Mouse (Mus musculus): ENCODE measurements around the gene Elavl3. TPM values are rescaled to one million over a fixed set of nuclear protein-coding genes. Genes with fewer than 3 reads are reported as not detected.

Elavl3 gene
- total RNA-seq, 1 experiment: 2.6 TPM

DNA sequence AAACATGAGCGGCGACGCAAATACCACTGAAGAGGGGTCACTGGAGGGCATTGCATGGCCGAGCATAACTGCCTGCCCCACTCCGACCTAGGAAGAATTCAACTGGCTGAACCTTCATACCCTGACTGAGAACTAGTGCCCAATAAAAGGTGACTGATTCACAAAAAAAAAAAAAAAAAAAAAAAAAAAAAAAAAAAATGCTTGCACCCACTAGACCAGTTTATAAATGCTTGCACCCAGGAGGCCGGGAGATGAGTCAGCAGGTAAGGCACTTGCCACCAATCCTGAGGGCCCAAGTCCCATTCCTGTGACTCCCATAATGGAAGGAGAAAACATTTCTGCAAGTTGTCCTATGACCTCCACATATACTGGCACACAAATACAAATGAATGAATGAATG lies 40.9 kb upstream of the Elavl3 start:
- H3K4me3 ChIP-seq (ENCODE audit: insufficient read depth in 1 of 2, low read depth in 1 of 2, low read length in 2 of 2, poor library complexity in 1 of 2, severe bottlenecking in 1 of 2): no peak overlapping the region
- no peaks in the 10 kb centered on the region for H3K36me3 ChIP-seq (ENCODE audit: control insufficient read depth, insufficient read depth, low read length, poor library complexity, severe bottlenecking)
- TF ChIP-seq ZC3H11A (IDR thresholded peaks at IDR 0.05; ENCODE audit: borderline replicate concordance, low read depth, low read length): no peak
- peak; percentile 60; the same call in 1 of the 2 replicates for TF ChIP-seq ZNF384 (IDR thresholded peaks at IDR 0.05; ENCODE audit: low read depth, low read length)
- H3K27ac ChIP-seq (ENCODE audit: insufficient read depth, low read depth, low read length, poor library complexity, severe bottlenecking): no peak overlapping the region
- peaks cover 0 to 1% of the 10 kb centered on the region in 2 experiments; a peak in 1 of 4 replicates for H3K4me1 ChIP-seq (ENCODE audit: control insufficient read depth in 2 of 2, insufficient read depth in 2 of 2, low read length in 2 of 2, poor library complexity in 1 of 2)
- no peaks in the 10 kb centered on the region for H3K9me3 ChIP-seq (ENCODE audit: control insufficient read depth, insufficient read depth, low read depth, low read length)
- in situ Hi-C loops (cut with MboI; ENCODE audit: low sequenced_read_pairs in 2 of 2, unreplicated experiment in 2 of 2): no loop called here
- DNase-seq (ENCODE audit: low read depth, low spot score): no peak
- H3K9ac ChIP-seq (ENCODE audit: insufficient read depth, low read depth, low read length, poor library complexity, severe bottlenecking): no peak overlapping the region

DNA sequence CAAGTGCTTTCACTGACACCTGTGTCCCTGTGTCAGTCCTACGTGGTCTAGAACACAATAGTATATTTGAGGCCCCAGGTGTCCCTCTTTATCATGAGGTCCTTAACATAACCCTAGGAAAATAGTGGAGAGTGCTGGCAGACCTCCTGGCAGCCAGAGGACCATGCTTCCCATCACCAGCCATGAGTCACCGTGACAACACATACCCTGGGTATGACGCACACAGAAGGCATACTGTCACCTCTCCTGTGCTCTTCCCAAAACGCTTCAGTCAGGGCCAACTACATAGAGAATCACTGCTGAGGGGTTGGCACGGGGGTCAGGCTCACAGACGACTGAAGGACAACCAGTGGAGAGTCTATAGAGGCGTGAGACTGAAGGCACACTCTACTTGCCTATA lies 38.2 kb upstream of the Elavl3 start:
- no peak overlapping the region for H3K9ac ChIP-seq (ENCODE audit: insufficient read depth, low read depth, low read length, poor library complexity, severe bottlenecking)
- no peak for TF ChIP-seq ZNF384 (IDR thresholded peaks at IDR 0.05; ENCODE audit: low read depth, low read length)
- no peak for TF ChIP-seq HCFC1 (IDR thresholded peaks at IDR 0.05; ENCODE audit: borderline replicate concordance, insufficient read depth, low read length)
- TF ChIP-seq ZC3H11A (IDR thresholded peaks at IDR 0.05; ENCODE audit: borderline replicate concordance, low read depth, low read length): no peak
- no peak for TF ChIP-seq CHD2 (IDR thresholded peaks at IDR 0.05; ENCODE audit: low read depth, low read length)
- TF ChIP-seq MAFK (IDR thresholded peaks at IDR 0.05; ENCODE audit: insufficient read depth, low read depth, low read length): no peak
- in situ Hi-C loops (cut with MboI; ENCODE audit: low sequenced_read_pairs in 2 of 2, unreplicated experiment in 2 of 2): no loop called here
- H3K9me3 ChIP-seq (ENCODE audit: control insufficient read depth, insufficient read depth, low read depth, low read length): no peaks in the 10 kb centered on the region
- peaks cover 0 to 3% of the 10 kb centered on the region in 2 experiments; a peak in 1 of 4 replicates for H3K4me1 ChIP-seq (ENCODE audit: control insufficient read depth in 2 of 2, insufficient read depth in 2 of 2, low read length in 2 of 2, poor library complexity in 1 of 2)
- no peak for DNase-seq (ENCODE audit: low read depth, low spot score)
- no peak overlapping the region for H3K27ac ChIP-seq (ENCODE audit: insufficient read depth, low read depth, low read length, poor library complexity, severe bottlenecking)
- no peak overlapping the region for H3K4me3 ChIP-seq (ENCODE audit: insufficient read depth in 1 of 2, low read depth in 1 of 2, low read length in 2 of 2, poor library complexity in 1 of 2, severe bottlenecking in 1 of 2)
- H3K36me3 ChIP-seq (ENCODE audit: control insufficient read depth, insufficient read depth, low read length, poor library complexity, severe bottlenecking): no peaks in the 10 kb centered on the region

DNA sequence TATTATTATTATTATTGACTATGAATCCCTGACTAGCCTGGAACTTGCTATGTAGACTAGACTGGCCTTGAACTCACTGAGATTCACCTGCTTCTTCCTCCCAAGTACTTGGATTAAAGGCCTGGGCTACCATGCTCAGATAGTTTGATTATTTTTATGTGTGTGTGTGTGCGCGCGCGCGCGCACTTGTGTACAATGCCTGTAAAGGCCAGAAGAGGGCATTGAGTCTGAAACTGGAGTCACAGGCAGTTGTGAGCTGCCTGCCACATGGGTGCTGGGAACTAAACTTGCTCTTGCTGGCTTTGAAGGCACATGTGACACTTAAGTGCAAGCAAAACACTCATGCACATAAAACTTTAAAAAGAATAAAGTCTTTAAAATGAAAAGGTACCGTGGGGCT lies 37.5 kb upstream of the Elavl3 start:
- no peak for DNase-seq (ENCODE audit: low read depth, low spot score)
- no peak overlapping the region for H3K9ac ChIP-seq (ENCODE audit: insufficient read depth, low read depth, low read length, poor library complexity, severe bottlenecking)
- H3K27ac ChIP-seq (ENCODE audit: insufficient read depth, low read depth, low read length, poor library complexity, severe bottlenecking): no peak overlapping the region
- in situ Hi-C loops (cut with MboI; ENCODE audit: low sequenced_read_pairs in 2 of 2, unreplicated experiment in 2 of 2): no loop called here
- H3K4me3 ChIP-seq (ENCODE audit: insufficient read depth in 1 of 2, low read depth in 1 of 2, low read length in 2 of 2, poor library complexity in 1 of 2, severe bottlenecking in 1 of 2): no peak overlapping the region
- H3K4me1 ChIP-seq (ENCODE audit: control insufficient read depth in 2 of 2, insufficient read depth in 2 of 2, low read length in 2 of 2, poor library complexity in 1 of 2): peaks cover 0 to 3% of the 10 kb centered on the region in 2 experiments; a peak in 1 of 4 replicates
- no peaks in the 10 kb centered on the region for H3K9me3 ChIP-seq (ENCODE audit: control insufficient read depth, insufficient read depth, low read depth, low read length)
- TF ChIP-seq HCFC1 (IDR thresholded peaks at IDR 0.05; ENCODE audit: borderline replicate concordance, insufficient read depth, low read length): no peak
- no peak for TF ChIP-seq MAFK (IDR thresholded peaks at IDR 0.05; ENCODE audit: insufficient read depth, low read depth, low read length)
- no peak for TF ChIP-seq ZNF384 (IDR thresholded peaks at IDR 0.05; ENCODE audit: low read depth, low read length)
- no peak for TF ChIP-seq CHD2 (IDR thresholded peaks at IDR 0.05; ENCODE audit: low read depth, low read length)
- no peak for TF ChIP-seq ZC3H11A (IDR thresholded peaks at IDR 0.05; ENCODE audit: borderline replicate concordance, low read depth, low read length)
- H3K36me3 ChIP-seq (ENCODE audit: control insufficient read depth, insufficient read depth, low read length, poor library complexity, severe bottlenecking): no peaks in the 10 kb centered on the region

DNA sequence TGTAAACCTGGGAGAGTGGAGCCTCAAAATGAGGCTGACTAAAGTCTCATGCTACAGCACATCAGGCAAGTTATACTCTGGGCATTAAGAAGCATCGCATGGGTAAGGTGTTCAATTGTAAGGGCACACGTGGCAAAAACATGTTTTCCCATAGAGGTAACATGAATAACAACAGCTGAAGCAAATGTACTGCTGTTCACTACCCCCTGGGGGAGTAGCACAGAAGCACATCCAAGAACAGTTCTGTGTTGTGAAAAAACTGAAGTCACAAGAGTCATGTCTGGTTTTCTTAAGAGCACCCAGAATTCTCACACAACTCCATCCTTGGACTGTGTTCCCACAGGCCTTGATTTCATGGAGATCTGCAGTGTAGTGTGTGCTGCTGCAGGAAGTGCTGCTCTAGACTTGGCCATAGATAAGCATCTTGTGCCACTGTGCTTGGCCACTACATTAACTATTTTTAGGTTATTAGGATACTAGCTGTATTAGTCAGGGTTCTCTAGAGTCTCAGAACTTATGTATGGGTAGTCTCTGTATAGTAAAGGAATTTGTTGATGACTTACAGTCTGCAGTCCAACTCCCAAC lies 35.3 kb upstream of the Elavl3 start:
- no peak for DNase-seq (ENCODE audit: low read depth, low spot score)
- peaks cover 0 to 2% of the 10 kb centered on the region in 2 experiments; a peak in 1 of 4 replicates for H3K4me1 ChIP-seq (ENCODE audit: control insufficient read depth in 2 of 2, insufficient read depth in 2 of 2, low read length in 2 of 2, poor library complexity in 1 of 2)
- H3K4me3 ChIP-seq (ENCODE audit: insufficient read depth in 1 of 2, low read depth in 1 of 2, low read length in 2 of 2, poor library complexity in 1 of 2, severe bottlenecking in 1 of 2): no peak overlapping the region
- H3K9me3 ChIP-seq (ENCODE audit: control insufficient read depth, insufficient read depth, low read depth, low read length): no peaks in the 10 kb centered on the region
- H3K36me3 ChIP-seq (ENCODE audit: control insufficient read depth, insufficient read depth, low read length, poor library complexity, severe bottlenecking): no peaks in the 10 kb centered on the region
- TF ChIP-seq HCFC1 (IDR thresholded peaks at IDR 0.05; ENCODE audit: borderline replicate concordance, insufficient read depth, low read length): no peak
- no peak for TF ChIP-seq CHD2 (IDR thresholded peaks at IDR 0.05; ENCODE audit: low read depth, low read length)
- no peak for TF ChIP-seq MAFK (IDR thresholded peaks at IDR 0.05; ENCODE audit: insufficient read depth, low read depth, low read length)
- in situ Hi-C loops (cut with MboI; ENCODE audit: low sequenced_read_pairs in 2 of 2, unreplicated experiment in 2 of 2): no loop called here
- no peak overlapping the region for H3K27ac ChIP-seq (ENCODE audit: insufficient read depth, low read depth, low read length, poor library complexity, severe bottlenecking)
- no peak overlapping the region for H3K9ac ChIP-seq (ENCODE audit: insufficient read depth, low read depth, low read length, poor library complexity, severe bottlenecking)

DNA sequence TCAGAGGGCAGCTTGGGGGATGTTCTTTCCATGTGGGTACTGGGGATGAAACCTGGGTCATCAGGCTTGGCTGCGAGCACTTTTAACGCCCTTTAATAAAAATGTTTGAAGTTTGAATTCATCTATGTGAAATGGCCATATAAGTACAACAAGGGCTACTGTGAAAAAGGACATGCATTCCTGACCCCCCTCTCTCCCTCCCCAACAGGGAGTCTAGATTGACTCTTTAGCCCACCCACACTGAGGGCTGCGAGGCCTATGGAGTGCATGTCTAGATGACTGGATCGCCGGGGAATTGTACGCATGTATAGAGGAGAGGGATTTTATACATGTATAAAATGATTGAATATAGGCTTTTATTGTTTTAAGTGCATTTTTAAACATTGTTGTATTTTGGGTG lies 34.2 kb upstream of the Elavl3 start:
- Histone ChIP-seq H3K4me1 (ENCODE audit: control insufficient read depth in 2 of 2, insufficient read depth in 2 of 2, low read length in 2 of 2, poor library complexity in 1 of 2) (peaks cover 0 to 2% of the 10 kb centered on the region in 2 experiments; a peak in 1 of 4 replicates), H3K4me3 (ENCODE audit: insufficient read depth in 1 of 2, low read depth in 1 of 2, low read length in 2 of 2, poor library complexity in 1 of 2, severe bottlenecking in 1 of 2) (peak overlapping the region; percentile 83 to 94; a peak in 3 of 4 replicates), H3K9ac (ENCODE audit: insufficient read depth, low read depth, low read length, poor library complexity, severe bottlenecking) (peak overlapping the region; percentile 75; the same call in 1 of the 2 replicates), H3K9me3 (ENCODE audit: control insufficient read depth, insufficient read depth, low read depth, low read length) (no peaks in the 10 kb centered on the region), H3K27ac (ENCODE audit: insufficient read depth, low read depth, low read length, poor library complexity, severe bottlenecking) (no peak overlapping the region), H3K36me3 (ENCODE audit: control insufficient read depth, insufficient read depth, low read length, poor library complexity, severe bottlenecking) (no peaks in the 10 kb centered on the region)
- in situ Hi-C loops (cut with MboI; ENCODE audit: low sequenced_read_pairs in 2 of 2, unreplicated experiment in 2 of 2): no loop called here
- TF ChIP-seq MAFK (IDR thresholded peaks at IDR 0.05; ENCODE audit: insufficient read depth, low read depth, low read length): no peak
- TF ChIP-seq ZNF384 (IDR thresholded peaks at IDR 0.05; ENCODE audit: low read depth, low read length): no peak
- no peak for TF ChIP-seq CHD2 (IDR thresholded peaks at IDR 0.05; ENCODE audit: low read depth, low read length)
- DNase-seq (ENCODE audit: low read depth, low spot score): no peak

All from ES-E14 (cell line).